Mouse (Mus musculus) spleen, adult 18-20 months (tissue): ENCODE measurements around the gene Mageb4.
"Not testable (repeated sequence)": the region's sequence is repeated elsewhere in the genome, so short reads cannot be mapped to it uniquely, and the experiment has no call there.

Source experiments
- DNase-seq, 2 experiments: peaks; one replicate each; pipeline ENCODE4 v3.0.0; 2022; ENCODE audit warnings: mixed read lengths in 2 of 2

The Mageb4 gene

DNA sequence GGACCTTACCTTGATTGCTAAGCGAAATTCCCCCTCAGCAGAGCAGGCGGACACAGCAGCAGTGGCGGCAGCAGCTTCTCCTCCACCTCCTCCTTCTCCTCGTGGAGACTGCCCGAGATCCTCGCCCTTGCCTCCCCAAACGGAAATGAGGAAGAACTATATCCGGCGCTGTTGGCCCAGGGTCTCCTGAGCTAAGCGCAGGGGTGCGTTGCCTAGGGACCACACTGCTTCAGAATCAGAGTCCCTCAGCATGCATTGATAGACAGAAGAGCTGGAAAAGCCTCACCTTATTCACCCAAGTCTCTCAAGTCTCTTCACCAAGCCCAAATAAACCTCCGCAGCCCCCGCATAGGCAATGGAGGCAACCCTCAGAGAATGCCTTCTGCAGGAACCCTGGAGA lies at the start of gene Mageb4:
Mageb4 (minus strand) TSS at position 101 of the 400 bp plus-strand sequence.
- DNase-seq = not testable (repeated sequence)

DNA sequence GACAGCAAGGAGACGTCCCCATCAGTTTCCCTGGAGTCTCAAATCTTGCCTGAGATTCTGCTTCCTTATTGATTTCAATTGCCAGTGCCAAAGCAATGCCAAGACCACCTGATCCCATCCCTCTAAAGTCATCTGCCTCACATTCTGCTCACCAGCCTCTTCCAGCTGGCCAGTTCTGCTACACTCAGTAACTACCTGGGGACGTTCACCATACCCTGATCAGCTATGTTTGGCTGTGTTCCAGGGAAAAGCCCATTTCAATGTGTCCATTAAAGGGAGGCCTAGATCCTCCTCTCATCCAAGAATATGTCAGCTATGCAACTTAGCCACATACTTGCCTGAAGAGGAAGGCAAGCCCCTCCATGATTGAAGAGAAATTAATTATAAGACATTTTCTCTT lies 20.3 kb downstream of the Mageb4 start:
- DNase-seq = not testable (repeated sequence)

DNA sequence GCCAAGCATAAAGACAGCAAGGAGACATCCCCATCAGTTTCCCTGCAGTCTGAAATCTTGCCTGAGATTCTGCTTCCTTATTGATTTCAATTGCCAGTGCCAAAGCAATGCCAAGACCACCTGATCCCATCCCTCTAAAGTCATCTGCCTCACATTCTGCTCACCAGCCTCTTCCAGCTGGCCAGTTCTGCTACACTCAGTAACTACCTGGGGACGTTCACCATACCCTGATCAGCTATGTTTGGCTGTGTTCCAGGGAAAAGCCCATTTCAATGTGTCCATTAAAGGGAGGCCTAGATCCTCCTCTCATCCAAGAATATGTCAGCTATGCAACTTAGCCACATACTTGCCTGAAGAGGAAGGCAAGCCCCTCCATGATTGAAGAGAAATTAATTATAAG lies 58.9 kb downstream of the Mageb4 start:
- DNase-seq = not testable (repeated sequence)

GRCm38 (mm10) chrX:86237246-86237645 lies 67.6 kb downstream of the Mageb4 start:
- DNase-seq = no peak
